Mouse (Mus musculus) gastrocnemius, adult 8-10 months (tissue): ENCODE data around the gene Hoxa3. TPM values are rescaled to one million over a fixed set of nuclear protein-coding genes. Genes with fewer than 3 reads are reported as not detected.

Source experiments
- DNase-seq, 2 experiments: peaks; one replicate each; pipeline ENCODE4 v3.0.0; 2022; ENCODE audit warnings: low spot score in 2 of 2
- microRNA-seq: library from miRNA; unstranded; fragments of <30 nt; microRNA quantifications from one replicate; pipeline ENCODE4 v1.2.0, GENCODE M21; 2022
- total RNA-seq, 4 experiments: library from RNA; stranded (reverse); gene quantifications; 2 replicates each; pipeline ENCODE4 v1.2.4; 2022

The Hoxa3 gene
- total RNA-seq, 4 experiments from 2014 or later = 1.3 to 2.9 (median 2.0) TPM

DNA sequence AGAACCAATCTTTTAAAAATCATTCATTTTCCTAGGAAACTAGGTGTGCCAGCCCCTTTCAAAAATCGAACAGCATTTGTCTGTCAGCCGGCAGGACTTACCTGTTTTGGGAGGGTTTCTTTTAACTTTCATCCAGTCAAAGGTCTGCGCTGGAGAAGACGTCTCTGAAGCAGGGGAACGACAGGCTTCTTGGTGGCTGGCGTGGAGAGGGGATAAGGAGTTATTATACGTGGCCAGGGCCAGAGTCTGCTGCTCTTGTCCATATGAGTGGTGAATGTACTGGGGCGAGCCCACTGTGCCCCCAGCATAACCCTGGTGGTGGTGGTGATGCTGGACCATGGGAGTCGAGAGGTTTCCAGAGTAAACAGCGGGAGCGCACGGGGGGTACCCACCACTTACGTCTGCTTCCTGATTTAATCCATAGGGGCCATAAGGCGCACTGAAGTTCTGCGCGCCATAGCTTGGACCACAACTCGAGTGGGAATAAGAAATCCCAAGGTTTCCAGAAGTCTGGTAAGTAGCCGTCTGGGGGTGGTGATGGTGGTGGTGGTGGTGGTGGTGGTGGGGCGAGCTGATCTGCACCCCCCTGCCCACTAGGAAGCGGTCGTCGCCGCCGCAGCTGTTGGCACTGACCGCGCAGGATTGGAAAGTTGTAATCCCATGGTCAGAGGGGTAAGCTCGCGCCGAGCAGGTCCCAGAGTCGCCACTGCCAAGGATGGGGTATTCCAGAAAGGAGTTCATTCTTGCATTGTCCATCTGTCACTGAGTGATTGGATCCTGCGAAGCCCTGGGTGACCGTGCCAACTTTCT lies 55.5 kb downstream of the Hoxa3 start:
- DNase-seq = no peak

DNA sequence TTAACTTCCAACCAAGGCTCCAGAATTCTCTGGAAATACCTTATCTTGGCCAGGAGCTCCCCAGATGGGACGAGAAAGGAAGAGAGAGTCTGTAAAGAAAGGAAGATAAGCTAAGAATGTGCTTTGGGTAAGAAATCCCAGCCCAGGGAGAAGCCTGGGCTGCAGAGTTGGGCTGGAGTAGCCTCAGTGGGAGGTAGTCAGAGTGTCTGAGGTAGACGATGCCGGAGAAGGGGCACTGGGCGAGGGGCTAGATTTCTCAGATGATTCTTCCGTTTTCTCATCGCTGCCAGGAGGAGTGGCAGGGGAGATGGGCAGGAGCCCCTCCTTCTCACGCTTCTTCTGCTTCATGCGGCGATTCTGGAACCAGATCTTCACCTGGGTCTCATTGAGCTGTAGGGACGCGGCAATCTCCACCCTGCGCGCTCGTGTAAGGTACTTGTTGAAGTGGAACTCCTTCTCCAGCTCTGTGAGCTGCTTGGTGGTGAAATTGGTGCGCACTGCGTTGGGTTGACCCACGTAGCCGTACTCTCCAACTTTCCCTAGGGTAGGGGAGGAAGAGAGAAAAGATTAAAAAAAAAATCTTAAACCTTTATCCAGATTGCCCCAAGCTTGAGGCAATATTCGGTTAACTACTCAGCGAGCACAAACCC lies 56.5 kb downstream of the Hoxa3 start:
- no peak for DNase-seq

DNA sequence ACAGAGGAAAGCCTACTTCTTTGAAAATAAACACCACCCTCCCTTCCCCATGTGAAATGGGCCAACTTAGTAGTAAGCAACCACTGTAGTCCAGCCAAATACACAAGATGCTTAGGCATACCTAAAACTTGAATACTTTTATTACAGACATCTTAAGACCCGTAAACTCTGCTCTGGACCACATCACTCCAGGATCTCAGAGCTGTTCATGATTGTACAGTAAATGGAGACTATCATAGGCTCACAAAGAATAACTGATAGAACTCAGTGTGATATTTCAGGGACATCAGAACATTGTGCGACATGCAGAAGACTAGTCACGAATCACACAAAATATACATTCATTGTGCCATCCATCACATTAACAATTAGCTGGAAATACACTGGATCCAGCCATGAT lies 57.7 kb downstream of the Hoxa3 start:
- DNase-seq = no peak

- DNase-seq = no peak
These were observed 59.1 kb downstream of the Hoxa3 start for GRCm38 (mm10) chr6:52154044-52154443.

DNA sequence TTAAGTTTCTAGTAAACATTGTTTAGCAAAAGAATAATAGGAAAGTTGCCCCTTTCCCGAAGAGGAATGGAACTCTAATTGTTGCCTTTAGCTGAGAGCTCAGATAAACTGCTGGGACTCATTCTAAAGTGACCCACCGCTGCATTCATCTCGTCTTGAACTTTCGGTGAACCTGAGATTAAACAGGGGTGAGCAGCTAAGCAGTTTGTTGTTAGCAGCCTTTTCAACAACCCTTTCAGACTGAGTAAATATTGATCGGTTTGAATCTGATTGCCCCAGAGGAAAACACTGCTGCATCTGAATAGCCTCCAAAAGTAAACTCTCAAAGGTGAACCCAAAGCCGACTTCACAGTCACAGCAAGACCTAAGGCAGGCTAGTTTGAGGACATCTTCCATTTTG lies 59.9 kb downstream of the Hoxa3 start:
- DNase-seq = no peak

GRCm38 (mm10) chr6:52152226-52153193 lies 60.6 kb downstream of the Hoxa3 start:
- DNase-seq = no peak

DNA sequence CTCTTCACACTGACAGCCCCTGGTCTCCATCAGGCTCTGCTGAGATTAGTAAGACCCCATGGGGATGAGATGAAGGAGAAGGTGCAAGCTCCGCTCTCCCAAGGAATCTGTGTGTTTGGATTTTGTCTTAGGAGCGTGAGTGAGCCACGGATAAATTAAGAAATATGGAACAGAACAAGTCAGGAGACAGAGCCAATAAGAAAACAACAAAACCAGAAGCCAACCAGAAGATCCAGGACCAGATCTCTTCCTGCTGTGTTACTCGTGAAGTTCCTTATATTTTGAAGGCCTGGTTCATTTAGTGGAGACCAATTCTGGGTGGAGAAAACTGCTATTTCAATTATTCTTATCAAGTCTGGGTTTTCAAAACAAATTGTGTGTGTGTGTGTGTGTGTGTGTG lies 61.6 kb downstream of the Hoxa3 start:
- DNase-seq = no peak

- no peak for DNase-seq
These were observed 62.7 kb downstream of the Hoxa3 start for GRCm38 (mm10) chr6:52150401-52150966.

DNA sequence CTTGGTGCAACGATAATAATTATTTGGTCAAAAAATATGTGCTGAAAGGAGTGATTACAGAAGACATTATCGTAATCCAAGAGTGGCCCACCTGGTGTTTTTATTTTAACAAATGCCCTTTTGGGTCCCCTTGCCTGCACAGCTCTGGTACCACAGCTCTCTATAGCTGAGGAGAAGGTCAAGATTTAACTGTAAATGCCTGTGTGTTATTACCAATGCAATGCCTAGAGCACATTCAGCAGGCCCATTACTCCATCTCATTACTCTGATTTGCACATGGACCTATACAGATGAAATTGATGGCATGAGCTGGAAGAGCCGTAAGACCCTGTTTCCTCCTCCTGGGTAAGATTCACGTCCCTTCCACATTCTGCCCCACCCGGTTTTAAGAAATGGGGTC lies 74.0 kb downstream of the Hoxa3 start:
- DNase-seq = no peak

GRCm38 (mm10) chr6:52138576-52138975 lies 74.6 kb downstream of the Hoxa3 start:
- DNase-seq = no peak

GRCm38 (mm10) chr6:52137841-52138535 lies 75.1 kb downstream of the Hoxa3 start:
- DNase-seq = no peak

DNA sequence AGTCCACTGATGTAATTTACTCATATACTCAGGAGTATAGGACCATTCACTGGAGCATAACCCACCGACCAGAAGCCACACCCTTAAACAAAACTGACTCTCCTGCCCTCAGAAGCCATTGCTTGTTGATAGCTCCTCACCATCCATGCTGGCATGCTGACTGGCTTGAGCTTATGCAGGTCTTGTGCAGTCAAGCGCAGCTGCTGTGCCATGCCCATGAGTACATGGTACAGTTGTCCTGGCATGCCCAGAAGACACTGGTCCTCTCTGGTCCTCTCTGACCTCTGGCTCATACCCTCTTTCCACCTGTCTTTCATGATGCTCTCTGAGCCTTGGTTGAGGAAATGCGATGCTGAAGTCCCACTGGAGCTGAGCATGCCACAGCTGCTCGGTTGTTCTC lies 89.5 kb downstream of the Hoxa3 start:
- DNase-seq = no peak

DNA sequence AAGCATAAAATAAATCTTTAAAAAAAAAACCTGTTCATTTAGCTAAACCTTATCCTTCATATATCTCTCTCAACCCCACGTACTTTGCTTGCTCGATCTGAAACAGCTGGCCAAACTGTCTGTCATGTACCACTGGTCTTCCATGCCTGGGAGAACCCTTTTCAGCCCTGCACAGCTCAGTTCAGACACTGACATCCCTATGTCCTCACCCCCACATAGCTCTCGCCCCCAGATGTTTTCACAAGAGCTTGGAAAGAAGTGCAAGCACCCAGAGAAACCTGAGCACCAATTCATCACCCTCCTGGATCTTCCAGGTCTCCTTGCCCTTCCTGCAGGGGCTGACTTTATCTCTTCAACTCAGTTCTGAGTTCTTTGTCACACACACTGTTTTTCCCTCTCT lies 92.0 kb downstream of the Hoxa3 start:
- DNase-seq = no peak

Small RNAs within 50 kb of the gene (microRNA-seq; reads per million reads assigned to microRNA genes)
- gene Mir196b = 12,601 reads per million, percentile 93 among the genes with 10 or more reads in this experiment

Other genes with a start within 250 kb of the Hoxa3 start
- 1 to 10 TPM; 2.9 to 6.1 (median 3.1) TPM for gene Skap2, start 200.8 kb downstream of the Hoxa3 start, total RNA-seq
- gene Hoxa1, start 55.0 kb downstream of the Hoxa3 start, total RNA-seq = under 1 TPM in 2 of 4 experiments, not detected in 2; 0.16 to 0.17 TPM
- under 1 TPM; 0.19 to 0.65 (median 0.58) TPM for gene Hoxa2, start 48.5 kb downstream of the Hoxa3 start, total RNA-seq
- under 1 TPM in 1 of 4 experiments, not detected in 3; 0.13 TPM for gene 5730596B20Rik, start 35.8 kb downstream of the Hoxa3 start, total RNA-seq
- 1 to 10 TPM; 1.8 to 2.8 (median 2.1) TPM for gene Hoxa4, start 21.6 kb downstream of the Hoxa3 start, total RNA-seq
- gene Hoxa5, start 8.7 kb downstream of the Hoxa3 start, total RNA-seq = 1 to 10 TPM; 1.2 to 1.9 (median 1.5) TPM
- gene Hoxa6, start 4.6 kb downstream of the Hoxa3 start, total RNA-seq = 1 to 10 TPM in 2 of 4 experiments, under 1 TPM in 2; 0.45 to 2.3 (median 1.2) TPM
- under 1 TPM; 0.36 to 0.80 (median 0.51) TPM for gene Gm28308, start within 50 bp of the Hoxa3 start, total RNA-seq
- gene Hoxa7, start 8.5 kb upstream of the Hoxa3 start, total RNA-seq = 1 to 10 TPM; 4.7 to 5.9 (median 5.4) TPM
- gene Hoxa9, start 17.8 kb upstream of the Hoxa3 start, total RNA-seq = 1 to 10 TPM; 5.2 to 8.3 (median 7.5) TPM
- gene Hoxa10, start 27.5 kb upstream of the Hoxa3 start, total RNA-seq = 10 to 100 TPM; 14.5 to 15.2 (median 14.8) TPM
- gene Hoxa11, start 32.5 kb upstream of the Hoxa3 start, total RNA-seq = 1 to 10 TPM; 2.0 to 3.0 (median 2.9) TPM
- 1 to 10 TPM; 4.1 to 5.2 (median 4.9) TPM for gene Hoxa13, start 47.5 kb upstream of the Hoxa3 start, total RNA-seq
- not detected for gene Evx1, start 100.2 kb upstream of the Hoxa3 start, total RNA-seq